In the genomic region with DNA sequence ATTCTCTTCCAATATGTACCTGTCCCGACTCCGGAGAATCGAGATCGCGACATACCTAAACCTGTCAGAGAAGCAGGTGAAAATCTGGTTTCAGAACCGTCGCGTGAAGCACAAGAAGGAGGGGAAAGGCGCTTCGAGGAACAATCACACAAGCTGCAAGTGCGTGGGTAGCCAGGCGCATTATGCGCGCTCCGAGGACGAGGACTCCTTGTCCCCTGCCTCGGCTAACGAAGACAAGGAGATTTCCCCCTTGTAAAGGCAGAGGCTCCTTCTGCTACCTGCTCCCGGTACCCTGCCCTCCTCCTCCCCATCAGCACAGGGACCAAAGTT, we compare ENCODE assay signal across 23 mouse cellular contexts. TPM values are rescaled to one million over a fixed set of nuclear protein-coding genes. Genes with fewer than 3 reads are reported as not detected.
DNase-seq lines count a peak whose midpoint lies in the region; ATAC-seq and TF ChIP-seq lines count a peak whose summit lies in the region.
"Had no signal": no experiment of that assay in that cellular context is flagged by ENCODE, and none has a peak within 500 bp of the region (broad histone marks: within the 10 kb centered on the region; RNA-seq: fewer than 3 reads in every experiment).

No protein-coding gene starts in this region.

- peaks cover 100% of the 10 kb centered on the region for H3K27me3 ChIP-seq in hindbrain, embryonic 10.5 days (ENCODE audit: insufficient read depth, poor library complexity, severe bottlenecking)
- peaks cover 99% of the 10 kb centered on the region for H3K27me3 ChIP-seq in hindbrain, embryonic 14.5 days (ENCODE audit: control insufficient read depth, insufficient read depth, low read length)
- peaks cover 100% of the 10 kb centered on the region for H3K27me3 ChIP-seq in forebrain, embryonic 10.5 days (ENCODE audit: poor library complexity, severe bottlenecking)
- H3K27me3 ChIP-seq in hindbrain, embryonic 13.5 days = peaks cover 99% of the 10 kb centered on the region

- peaks cover 38% of the 10 kb centered on the region for H3K4me1 ChIP-seq in hindbrain, embryonic 10.5 days (replicated peaks)
- H3K4me1 ChIP-seq in hindbrain, embryonic 14.5 days (replicated peaks; ENCODE audit: control insufficient read depth, insufficient read depth, low read length) = peaks cover 8% of the 10 kb centered on the region
- H3K4me1 ChIP-seq in forebrain, embryonic 10.5 days = peaks cover 76% of the 10 kb centered on the region
- H3K4me1 ChIP-seq in hindbrain, embryonic 13.5 days (replicated peaks) = peaks cover 39% of the 10 kb centered on the region
- H3K4me1 ChIP-seq: liver, embryonic 15.5 days had no signal

- H3K4me3 ChIP-seq in hindbrain, embryonic 10.5 days = 0 out of 2 replicates have a peak overlapping the region, but pooled peaks have one; percentile 21
- H3K4me3 ChIP-seq in hindbrain, embryonic 14.5 days (replicated peaks; ENCODE audit: low read length) = no peak overlapping the region
- peak overlapping the region; percentile 56 for H3K4me3 ChIP-seq in forebrain, embryonic 10.5 days
- peak overlapping the region; percentile 40 for H3K4me3 ChIP-seq in hindbrain, embryonic 13.5 days
- H3K4me3 ChIP-seq: erythroblast, embryonic 14.5 days; liver, embryonic 15.5 days; megakaryocyte, embryonic 14.5 days had no signal

- no peak overlapping the region; the same call in 1 of the 2 replicates for H3K4me2 ChIP-seq in hindbrain, embryonic 14.5 days (replicated peaks)
- H3K4me2 ChIP-seq in hindbrain, embryonic 13.5 days = peak overlapping the region; percentile 63
- H3K4me2 ChIP-seq: liver, embryonic 15.5 days had no signal

- H3K36me3 ChIP-seq in hindbrain, embryonic 10.5 days = no peaks in the 10 kb centered on the region
- no peaks in the 10 kb centered on the region for H3K36me3 ChIP-seq in hindbrain, embryonic 14.5 days (replicated peaks; ENCODE audit: control insufficient read depth, insufficient read depth)
- H3K36me3 ChIP-seq in forebrain, embryonic 10.5 days (replicated peaks) = no peaks in the 10 kb centered on the region
- no peaks in the 10 kb centered on the region for H3K36me3 ChIP-seq in hindbrain, embryonic 13.5 days
- H3K36me3 ChIP-seq: liver, embryonic 15.5 days had no signal

- no peaks in the 10 kb centered on the region for H3K9me3 ChIP-seq in hindbrain, embryonic 10.5 days
- no peaks in the 10 kb centered on the region for H3K9me3 ChIP-seq in hindbrain, embryonic 14.5 days (ENCODE audit: control insufficient read depth, low read length)
- H3K9me3 ChIP-seq in forebrain, embryonic 10.5 days = no peaks in the 10 kb centered on the region
- H3K9me3 ChIP-seq in hindbrain, embryonic 13.5 days = no peaks in the 10 kb centered on the region
- H3K9me3 ChIP-seq: liver, embryonic 15.5 days had no signal

- WGBS in hindbrain, embryonic 10.5 days = 1% methylated on average over 19 of the region's 19 CpGs
- whole genome bisulfite sequencing in hindbrain, embryonic 14.5 days = under 1% methylated on average over 19 of the region's 19 CpGs
- under 1% methylated on average over 19 of the region's 19 CpGs for WGBS in forebrain, embryonic 10.5 days
- WGBS in hindbrain, embryonic 13.5 days = under 1% methylated on average over 19 of the region's 19 CpGs

- no peak for TF ChIP-seq CTCF in brain, embryonic 14.5 days (IDR thresholded peaks at IDR 0.05; ENCODE audit: borderline replicate concordance, extremely low read depth, insufficient read depth, insufficient read length)

- DNase-seq in hindbrain, embryonic 10.5 days (ENCODE audit: low spot score) = peak; percentile 57
- no peak for DNase-seq in hindbrain, embryonic 14.5 days (ENCODE audit: low spot score)
- peak; percentile 42 for DNase-seq in brain, embryonic 14.5 days (ENCODE audit: low read depth)
- peak; percentile 52 for DNase-seq in forebrain, embryonic 10.5 days (ENCODE audit: extremely low spot score, low spot score)
- DNase-seq in cerebellum, adult 9-10 months = no peak
- DNase-seq in left cerebral cortex, adult 8-10 months (ENCODE audit: low spot score in 2 of 2) = no peak
- no peak for DNase-seq in right cerebral cortex, postnatal 10 days (ENCODE audit: low spot score in 2 of 2)
- DNase-seq: adrenal gland, postnatal 14 days; cerebellum, adult 8-10 months; heart, postnatal 4 days; kidney, postnatal 10 days; layer of hippocampus, adult 9-11 months; right cerebral cortex, postnatal 25 days had no signal

- H3K27ac ChIP-seq in hindbrain, embryonic 10.5 days = no peak overlapping the region
- H3K27ac ChIP-seq in hindbrain, embryonic 14.5 days = no peak overlapping the region
- peak overlapping the region; percentile 85; the same call in 1 of the 2 replicates for H3K27ac ChIP-seq in forebrain, embryonic 10.5 days
- H3K27ac ChIP-seq in hindbrain, embryonic 13.5 days = no peak overlapping the region
- H3K27ac ChIP-seq: liver, embryonic 15.5 days; stomach, postnatal 0 days had no signal

- no peak for TF ChIP-seq POLR2A in brain, embryonic 14.5 days (IDR thresholded peaks at IDR 0.05; ENCODE audit: borderline replicate concordance, extremely low read depth, insufficient read depth, insufficient read length, poor library complexity, severe bottlenecking)

- no peak overlapping the region for H3K9ac ChIP-seq in hindbrain, embryonic 14.5 days
- H3K9ac ChIP-seq in hindbrain, embryonic 13.5 days = no peak overlapping the region
- H3K9ac ChIP-seq: liver, embryonic 15.5 days had no signal

- no peak for ATAC-seq in hindbrain, embryonic 14.5 days (ENCODE audit: low FRiP score)
- no peak for ATAC-seq in hindbrain, embryonic 13.5 days (ENCODE audit: low FRiP score)
- ATAC-seq: intestine, postnatal 0 days; lung, postnatal 0 days had no signal

RNA-seq across cellular contexts. Expression of a gene that starts 1.6 kb away (rescaled TPM):
- 0.67 and 5.9 TPM in 2 replicates for polyA plus RNA-seq in hindbrain, embryonic 10.5 days (2016; fragmentation: Nextera tagmentation; extraction: Ambion mirVana)
- 0.37 TPM in 1 of 2 replicates, not detected in the other for polyA plus RNA-seq in hindbrain, embryonic 14.5 days (2014; fragmentation: Nextera tagmentation; extraction: Ambion mirVana)
- polyA plus RNA-seq in brain, embryonic 14.5 days (2012; rRNA removed) = 3.7 and 6.1 TPM in 2 replicates
- polyA plus RNA-seq in forebrain, embryonic 10.5 days (2016; fragmentation: Nextera tagmentation; extraction: Ambion mirVana) = 8.8 and 10.5 TPM in 2 replicates
- polyA plus RNA-seq in hindbrain, embryonic 13.5 days (2015; fragmentation: Nextera tagmentation; extraction: Ambion mirVana) = 1.1 and 1.2 TPM in 2 replicates
- total RNA-seq in left cerebral cortex, adult 8-10 months (2022) = under 1 TPM in 3 of 4 experiments, not detected in 1; 0.37 to 0.53 (median 0.39) TPM
- total RNA-seq: adrenal gland, postnatal 14 days; granulocyte monocyte progenitor cell, adult 5-6 weeks; heart, postnatal 4 days had no signal
- polyA plus RNA-seq: erythroblast, embryonic 14.5 days; heart, embryonic 14.5 days; intestine, postnatal 0 days; limb, embryonic 14.5 days; liver, embryonic 15.5 days; lung, postnatal 0 days; stomach, postnatal 0 days had no signal

RNA-seq across cellular contexts. Expression of a gene that starts 32.4 kb away (rescaled TPM):
- polyA plus RNA-seq in hindbrain, embryonic 10.5 days (2016; fragmentation: Nextera tagmentation; extraction: Ambion mirVana) = 33.3 and 38.7 TPM in 2 replicates
- 47.2 and 47.4 TPM in 2 replicates for polyA plus RNA-seq in hindbrain, embryonic 14.5 days (2014; fragmentation: Nextera tagmentation; extraction: Ambion mirVana)
- polyA plus RNA-seq in brain, embryonic 14.5 days (2012; rRNA removed) = 27.9 and 31.6 TPM in 2 replicates
- polyA plus RNA-seq in forebrain, embryonic 10.5 days (2016; fragmentation: Nextera tagmentation; extraction: Ambion mirVana) = 34.4 and 37.8 TPM in 2 replicates
- 34.7 and 39.0 TPM in 2 replicates for polyA plus RNA-seq in hindbrain, embryonic 13.5 days (2015; fragmentation: Nextera tagmentation; extraction: Ambion mirVana)
- total RNA-seq in left cerebral cortex, adult 8-10 months (2022) = 10 to 100 TPM; 13.1 to 17.3 (median 15.2) TPM

Comparison
In these comparisons a context has a peak if more than half of its experiments do, and no peak if none do; other contexts are left out.
1. DNase-seq: peak in hindbrain, embryonic 10.5 days (single experiment), brain, embryonic 14.5 days (single experiment) and forebrain, embryonic 10.5 days (single experiment); none in hindbrain, embryonic 14.5 days (single experiment), cerebellum, adult 9-10 months (single experiment), left cerebral cortex, adult 8-10 months (0 of 2) and right cerebral cortex, postnatal 10 days (0 of 2).